Mouse (Mus musculus): ENCODE data around the gene Elavl2. TPM values are rescaled to one million over a fixed set of nuclear protein-coding genes. Genes with fewer than 3 reads are reported as not detected.
A peak's percentile ranks its signal among the peaks of the same experiment; 100 is the strongest.

Elavl2 gene
- polyA plus RNA-seq, 1 experiment from 2014 or later = 87.1 TPM

DNA sequence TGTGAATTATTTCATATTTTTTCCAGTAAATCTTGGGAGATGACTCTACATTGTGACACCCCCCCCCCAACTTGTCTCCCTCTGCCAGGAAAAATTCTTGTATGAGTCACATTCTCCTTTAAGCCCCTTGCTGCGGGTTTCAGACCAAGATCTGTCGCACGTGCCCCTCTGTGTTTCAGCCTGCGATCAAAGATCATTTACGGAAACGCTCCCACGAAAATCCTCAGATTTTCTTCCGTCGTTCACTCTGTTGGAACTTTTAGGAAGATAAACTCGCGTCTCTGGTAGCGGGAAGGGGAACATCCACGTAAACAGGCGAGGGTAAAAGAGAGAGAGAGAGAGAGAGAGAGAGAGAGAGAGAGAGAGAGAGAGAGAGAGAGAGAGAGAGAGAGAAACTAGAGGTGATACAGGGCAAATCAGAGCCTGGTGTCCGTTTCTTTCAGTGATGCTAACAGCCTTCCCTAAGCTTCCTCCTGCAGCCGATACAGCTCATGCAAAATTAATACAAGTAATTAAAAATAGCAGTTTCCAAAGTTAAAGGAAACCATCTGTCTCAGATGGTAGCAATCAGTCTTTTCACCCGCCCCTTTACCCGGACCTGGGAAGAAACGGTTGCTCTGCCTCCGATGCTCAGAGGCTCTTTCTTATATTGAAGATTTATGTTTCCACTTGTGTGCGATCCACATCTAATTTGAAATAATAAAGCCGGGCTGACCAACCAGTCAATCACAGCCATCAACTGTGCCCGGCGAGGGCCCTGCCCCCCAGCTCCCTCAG lies 20.1 kb downstream of the Elavl2 start:
- DNase-seq (ENCODE audit: low spot score) (no peak), ATAC-seq (replicated peaks; ENCODE audit: low FRiP score) (no peak)
- Histone ChIP-seq H3K4me1 (replicated peaks; ENCODE audit: control insufficient read depth, insufficient read depth, low read length) (no peaks in the 10 kb centered on the region; the same call in 1 of the 2 replicates), H3K27me3 (ENCODE audit: control insufficient read depth, insufficient read depth, low read length) (peaks cover 7% of the 10 kb centered on the region; the same call in 1 of the 2 replicates), H3K9ac (ENCODE audit: low read length) (peak overlapping the region; percentile 35), H3K4me3 (ENCODE audit: low read depth, low read length) (peak overlapping the region; percentile 22), H3K4me2 (ENCODE audit: low read depth, low read length, severe bottlenecking) (peak overlapping the region; percentile 65), H3K36me3 (ENCODE audit: control insufficient read depth, insufficient read depth, low read length) (no peaks in the 10 kb centered on the region), H3K27ac (ENCODE audit: low read depth, low read length) (no peak overlapping the region), H3K9me3 (ENCODE audit: control insufficient read depth, low read length) (no peaks in the 10 kb centered on the region)
- WGBS = under 1% methylated on average over 23 of the region's 24 CpGs

DNA sequence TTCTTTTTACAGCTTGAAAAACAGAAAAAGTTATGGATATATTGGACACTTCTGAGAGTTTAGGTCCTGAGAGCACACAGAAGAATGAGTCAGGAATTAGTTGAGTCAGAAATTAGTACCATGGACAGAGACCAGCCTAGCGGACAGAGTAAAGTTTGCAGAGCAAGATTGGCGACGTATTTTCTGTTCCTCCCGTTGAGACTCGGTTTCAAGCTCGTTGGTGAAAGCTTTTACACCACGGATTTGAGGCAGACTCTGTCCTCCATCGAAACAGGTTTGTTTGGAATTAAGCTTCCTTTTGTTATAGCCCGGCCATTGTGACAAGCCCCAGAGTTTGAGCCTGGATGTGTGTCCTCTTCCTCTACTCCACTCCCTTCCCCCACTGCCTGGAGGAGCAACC lies 21.0 kb downstream of the Elavl2 start:
- DNase-seq (ENCODE audit: low spot score) = no peak
- peak overlapping the region; percentile 20; the same call in 1 of the 2 replicates for H3K4me2 ChIP-seq (ENCODE audit: low read depth, low read length, severe bottlenecking)

DNA sequence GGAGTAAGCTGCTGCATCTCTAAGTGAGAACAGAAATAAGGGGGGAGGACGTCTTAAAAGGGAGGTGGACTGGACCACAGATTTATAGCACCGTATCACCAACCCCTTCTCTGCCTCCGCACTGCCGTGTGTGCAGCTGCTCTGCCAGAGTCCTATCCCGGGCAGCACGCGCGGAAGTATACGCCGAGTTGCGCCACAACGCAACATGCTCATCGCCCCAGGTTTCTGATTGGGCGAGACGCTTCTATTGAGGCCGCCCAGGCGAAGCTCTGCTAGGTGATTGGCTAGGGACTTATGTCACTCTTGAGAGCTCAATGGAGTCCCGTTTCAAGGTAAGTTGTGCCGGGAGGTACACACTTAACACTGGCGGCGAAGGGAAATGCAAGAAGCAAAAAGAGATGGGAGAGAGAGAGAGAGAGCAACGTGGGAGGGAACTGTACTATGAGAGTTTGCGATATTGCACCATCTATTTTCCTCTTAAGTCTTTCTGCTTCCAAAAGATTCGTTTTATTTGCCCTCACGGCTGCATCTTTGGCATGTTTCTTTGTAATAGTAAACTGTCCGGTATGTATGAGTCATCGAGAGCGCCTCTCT lies 24.2 kb downstream of the Elavl2 start:
- peak; percentile 93 for ATAC-seq (replicated peaks; ENCODE audit: low FRiP score)
- Histone ChIP-seq H3K4me3 (ENCODE audit: low read depth, low read length) (peak overlapping the region; percentile 47), H3K27ac (ENCODE audit: low read depth, low read length) (peak overlapping the region; percentile 51; the same call in 1 of the 2 replicates), H3K36me3 (ENCODE audit: control insufficient read depth, insufficient read depth, low read length) (no peaks in the 10 kb centered on the region), H3K27me3 (ENCODE audit: control insufficient read depth, insufficient read depth, low read length) (peaks cover 23% of the 10 kb centered on the region; the same call in 1 of the 2 replicates), H3K4me1 (replicated peaks; ENCODE audit: control insufficient read depth, insufficient read depth, low read length) (peaks cover 6% of the 10 kb centered on the region; the same call in 1 of the 2 replicates), H3K9ac (ENCODE audit: low read length) (peak overlapping the region; percentile 76), H3K9me3 (ENCODE audit: control insufficient read depth, low read length) (no peaks in the 10 kb centered on the region), H3K4me2 (ENCODE audit: low read depth, low read length, severe bottlenecking) (peak overlapping the region; percentile 88)
- 0% methylated on average over 28 of the region's 28 CpGs for WGBS
- DNase-seq (ENCODE audit: low spot score) = peak; percentile 97

More for the DNA sequence above, 21.0 kb downstream of the Elavl2 start:
- under 1% methylated on average over 9 of the region's 9 CpGs for WGBS
- H3K36me3 ChIP-seq (ENCODE audit: control insufficient read depth, insufficient read depth, low read length) = no peaks in the 10 kb centered on the region
- H3K4me1 ChIP-seq (replicated peaks; ENCODE audit: control insufficient read depth, insufficient read depth, low read length) = no peaks in the 10 kb centered on the region; the same call in 1 of the 2 replicates
- peaks cover 7% of the 10 kb centered on the region; the same call in 1 of the 2 replicates for H3K27me3 ChIP-seq (ENCODE audit: control insufficient read depth, insufficient read depth, low read length)
- no peak for ATAC-seq (replicated peaks; ENCODE audit: low FRiP score)
- H3K9ac ChIP-seq (ENCODE audit: low read length) = no peak overlapping the region
- H3K4me3 ChIP-seq (ENCODE audit: low read depth, low read length) = no peak overlapping the region
- no peak overlapping the region for H3K27ac ChIP-seq (ENCODE audit: low read depth, low read length)
- no peaks in the 10 kb centered on the region for H3K9me3 ChIP-seq (ENCODE audit: control insufficient read depth, low read length)

DNA sequence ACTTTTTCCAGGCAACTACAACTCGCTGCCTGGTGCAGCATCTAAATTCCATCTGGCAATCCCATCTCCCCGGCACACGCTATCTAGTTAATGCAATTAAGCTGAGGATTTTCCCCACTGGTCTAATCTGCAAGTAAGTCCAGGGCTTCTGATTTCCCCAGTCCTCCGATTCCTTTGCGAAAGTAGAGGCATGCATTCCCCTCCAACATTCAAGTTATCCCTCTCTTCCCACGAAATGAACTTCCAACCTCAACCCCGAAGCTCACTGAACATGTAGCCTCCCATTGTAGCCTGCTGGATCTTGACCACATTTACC lies 25.3 kb downstream of the Elavl2 start:
- no peaks in the 10 kb centered on the region for H3K9me3 ChIP-seq (ENCODE audit: control insufficient read depth, low read length)
- peaks cover 19% of the 10 kb centered on the region; the same call in 1 of the 2 replicates for H3K27me3 ChIP-seq (ENCODE audit: control insufficient read depth, insufficient read depth, low read length)
- peak overlapping the region; percentile 76 for H3K9ac ChIP-seq (ENCODE audit: low read length)
- 0% methylated on average over 7 of the region's 7 CpGs for WGBS
- peak overlapping the region; percentile 47 for H3K4me3 ChIP-seq (ENCODE audit: low read depth, low read length)
- H3K27ac ChIP-seq (ENCODE audit: low read depth, low read length) = 0 out of 2 replicates have a peak overlapping the region, but pooled peaks have one; percentile 48
- H3K36me3 ChIP-seq (ENCODE audit: control insufficient read depth, insufficient read depth, low read length) = no peaks in the 10 kb centered on the region
- ATAC-seq (replicated peaks; ENCODE audit: low FRiP score) (no peak), DNase-seq (ENCODE audit: low spot score) (peak; percentile 59)
- H3K4me2 ChIP-seq (ENCODE audit: low read depth, low read length, severe bottlenecking) = peak overlapping the region; percentile 88
- peaks cover 8% of the 10 kb centered on the region; the same call in 1 of the 2 replicates for H3K4me1 ChIP-seq (replicated peaks; ENCODE audit: control insufficient read depth, insufficient read depth, low read length)

DNA sequence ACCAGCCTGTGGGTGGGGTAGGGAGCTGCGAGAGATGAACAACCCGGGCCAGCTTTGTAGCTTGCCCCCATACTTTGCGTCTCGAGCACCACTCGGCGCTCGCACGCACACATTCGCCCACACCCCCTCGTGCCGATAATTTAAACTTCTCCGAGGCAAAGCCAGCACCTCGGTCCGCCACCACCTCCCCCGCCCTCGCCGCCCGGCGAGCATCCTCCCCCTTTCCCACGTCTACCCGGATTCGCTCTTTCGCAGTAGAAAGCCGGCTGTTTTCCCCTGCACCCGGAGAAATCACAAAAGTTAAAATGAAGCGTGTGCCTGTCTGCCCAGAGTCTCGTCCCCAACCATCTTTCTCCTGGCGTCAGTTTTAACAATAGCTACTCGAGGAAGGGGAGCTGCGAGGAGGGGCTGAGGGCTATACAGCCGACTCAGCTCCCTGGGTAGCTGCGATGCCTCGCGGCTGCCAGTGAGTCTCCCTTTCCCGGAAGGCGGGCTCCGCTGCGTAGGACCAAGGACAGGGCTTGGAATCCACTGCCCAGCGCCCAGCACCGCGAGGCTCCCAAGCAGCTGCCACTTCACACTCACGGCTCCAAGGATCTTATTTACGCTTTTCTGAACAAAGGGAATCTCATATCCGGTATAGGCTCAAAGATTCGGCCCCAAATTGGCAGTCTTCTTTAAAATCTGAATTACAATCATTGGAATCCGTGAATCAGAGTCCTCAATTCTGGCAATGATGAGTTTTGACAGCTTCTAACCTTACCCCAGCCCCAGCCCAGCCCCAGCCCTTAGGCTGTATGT lies 25.8 kb downstream of the Elavl2 start:
- H3K4me1 ChIP-seq (replicated peaks; ENCODE audit: control insufficient read depth, insufficient read depth, low read length) = peaks cover 8% of the 10 kb centered on the region; the same call in 1 of the 2 replicates
- peak; percentile 79 for DNase-seq (ENCODE audit: low spot score)
- peak; percentile 26 for ATAC-seq (replicated peaks; ENCODE audit: low FRiP score)

DNA sequence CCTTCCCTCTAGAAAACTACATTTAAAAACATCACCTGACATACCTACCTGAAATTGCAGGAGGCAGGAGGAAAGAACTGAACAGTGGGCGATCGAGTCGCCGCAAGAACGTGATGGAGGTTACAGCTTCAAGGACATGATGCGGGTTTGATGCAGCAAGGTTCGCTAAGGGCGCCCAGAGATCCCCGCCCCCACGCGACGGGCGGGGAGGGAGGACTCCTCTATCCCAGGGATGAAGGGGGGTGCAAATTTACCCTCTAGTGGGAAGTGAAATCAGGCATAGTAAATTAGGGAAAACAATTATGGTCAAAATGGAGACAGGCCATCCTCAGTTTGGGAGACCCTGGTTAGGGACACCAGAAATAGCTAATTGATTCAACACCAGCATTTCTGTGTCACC lies 27.7 kb downstream of the Elavl2 start:
- Histone ChIP-seq H3K36me3 (ENCODE audit: control insufficient read depth, insufficient read depth, low read length) (no peaks in the 10 kb centered on the region), H3K4me2 (ENCODE audit: low read depth, low read length, severe bottlenecking) (peak overlapping the region; percentile 98), H3K4me3 (ENCODE audit: low read depth, low read length) (peak overlapping the region; percentile 67), H3K9ac (ENCODE audit: low read length) (no peak overlapping the region; the same call in 1 of the 2 replicates), H3K4me1 (replicated peaks; ENCODE audit: control insufficient read depth, insufficient read depth, low read length) (peaks cover 8% of the 10 kb centered on the region; the same call in 1 of the 2 replicates), H3K9me3 (ENCODE audit: control insufficient read depth, low read length) (no peaks in the 10 kb centered on the region), H3K27me3 (ENCODE audit: control insufficient read depth, insufficient read depth, low read length) (peaks cover 16% of the 10 kb centered on the region; the same call in 1 of the 2 replicates), H3K27ac (ENCODE audit: low read depth, low read length) (no peak overlapping the region)
- ATAC-seq (replicated peaks; ENCODE audit: low FRiP score) (no peak), DNase-seq (ENCODE audit: low spot score) (no peak)
- WGBS = 4% methylated on average over 13 of the region's 13 CpGs

More for the DNA sequence above, 25.8 kb downstream of the Elavl2 start:
- Histone ChIP-seq H3K9ac (ENCODE audit: low read length) (peak overlapping the region; percentile 76), H3K36me3 (ENCODE audit: control insufficient read depth, insufficient read depth, low read length) (no peaks in the 10 kb centered on the region), H3K4me2 (ENCODE audit: low read depth, low read length, severe bottlenecking) (peak overlapping the region; percentile 88), H3K4me3 (ENCODE audit: low read depth, low read length) (peak overlapping the region; percentile 47), H3K9me3 (ENCODE audit: control insufficient read depth, low read length) (no peaks in the 10 kb centered on the region), H3K27me3 (ENCODE audit: control insufficient read depth, insufficient read depth, low read length) (peaks cover 17% of the 10 kb centered on the region; the same call in 1 of the 2 replicates), H3K27ac (ENCODE audit: low read depth, low read length) (peak overlapping the region; percentile 48; the same call in 1 of the 2 replicates)
- WGBS = under 1% methylated on average over 46 of the region's 46 CpGs

DNA sequence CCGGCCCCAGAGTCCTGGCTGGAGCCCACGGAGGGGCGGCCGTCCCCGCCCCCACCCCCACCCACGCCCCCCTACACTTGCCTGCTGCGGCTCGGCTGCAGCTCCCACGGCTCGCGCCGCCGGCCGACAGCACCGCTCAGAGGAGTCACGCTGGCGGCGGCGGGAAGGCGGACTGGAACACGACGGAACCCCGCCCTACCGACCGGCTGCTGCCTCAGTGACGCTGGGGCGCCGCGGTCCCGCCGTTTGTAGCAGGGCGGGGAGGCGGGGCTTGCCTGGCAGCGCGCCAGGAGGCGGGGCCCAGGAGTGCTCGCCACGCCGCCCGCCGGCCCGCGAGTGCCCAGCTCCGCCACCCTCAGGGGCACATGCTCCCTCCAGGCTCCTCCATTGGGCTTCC lies 28.8 kb downstream of the Elavl2 start:
- DNase-seq (ENCODE audit: low spot score) (peak; percentile 94), ATAC-seq (replicated peaks; ENCODE audit: low FRiP score) (peak; percentile 72)
- Histone ChIP-seq H3K4me2 (ENCODE audit: low read depth, low read length, severe bottlenecking) (peak overlapping the region; percentile 98), H3K4me3 (ENCODE audit: low read depth, low read length) (peak overlapping the region; percentile 67), H3K9me3 (ENCODE audit: control insufficient read depth, low read length) (no peaks in the 10 kb centered on the region), H3K27ac (ENCODE audit: low read depth, low read length) (peak overlapping the region; percentile 18; the same call in 1 of the 2 replicates), H3K36me3 (ENCODE audit: control insufficient read depth, insufficient read depth, low read length) (no peaks in the 10 kb centered on the region), H3K4me1 (replicated peaks; ENCODE audit: control insufficient read depth, insufficient read depth, low read length) (peaks cover 8% of the 10 kb centered on the region; the same call in 1 of the 2 replicates), H3K9ac (ENCODE audit: low read length) (peak overlapping the region; percentile 77), H3K27me3 (ENCODE audit: control insufficient read depth, insufficient read depth, low read length) (peaks cover 16% of the 10 kb centered on the region; the same call in 1 of the 2 replicates)
- 0% methylated on average over 34 of the region's 44 CpGs for WGBS
